Comparison of ENCODE assay signal across 9 mouse cellular contexts in the genomic region with DNA sequence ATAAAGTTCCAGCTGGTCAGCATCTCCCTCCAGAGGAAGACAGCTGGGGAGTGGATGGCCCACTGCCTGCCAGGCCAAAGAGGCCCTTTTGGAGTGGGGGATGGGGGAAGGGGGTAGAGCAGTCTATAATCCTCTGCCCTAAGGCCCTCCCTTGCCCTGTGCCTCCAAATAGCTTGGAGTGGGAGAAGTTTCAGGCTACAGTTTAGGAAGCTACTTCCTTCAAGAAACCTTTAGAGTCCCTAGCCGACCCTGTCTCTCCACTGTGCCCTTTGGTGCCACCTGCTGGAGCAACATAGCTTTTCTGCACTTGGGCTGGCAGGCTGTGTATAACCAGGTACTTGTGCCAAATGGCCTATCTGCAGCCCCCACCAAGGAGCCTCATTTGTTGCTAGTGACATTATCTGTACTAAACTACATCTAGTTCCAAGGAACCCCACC. TPM values are rescaled to one million over a fixed set of nuclear protein-coding genes. Genes with fewer than 3 reads are reported as not detected.
DNase-seq lines count a peak whose midpoint lies in the region; ATAC-seq and TF ChIP-seq lines count a peak whose summit lies in the region.
"Had no signal": no experiment of that assay in that cellular context is flagged by ENCODE, and none has a peak within 500 bp of the region (broad histone marks: within the 10 kb centered on the region; RNA-seq: fewer than 3 reads in every experiment).

No protein-coding gene starts in this region.

- H3ac ChIP-seq in C2C12 (ENCODE audit: control insufficient read depth, insufficient read length, low read depth) = no peak overlapping the region

- no peak for TF ChIP-seq EP300 in heart, adult 2 months (IDR thresholded peaks at IDR 0.05; ENCODE audit: insufficient read depth, low read depth, low read length)

- no peak overlapping the region for H3K4me3 ChIP-seq in C2C12 (ENCODE audit: insufficient read depth, poor library complexity, severe bottlenecking)
- H3K4me3 ChIP-seq in heart, adult 2 months = no peak overlapping the region
- no peak overlapping the region for H3K4me3 ChIP-seq in liver, embryonic 16.5 days (ENCODE audit: low read depth, low read length)
- H3K4me3 ChIP-seq in neural tube, embryonic 13.5 days = no peak overlapping the region

- peaks cover 13% of the 10 kb centered on the region for H3K36me3 ChIP-seq in C2C12 (ENCODE audit: control insufficient read depth, insufficient read depth)
- H3K36me3 ChIP-seq in heart, adult 2 months (ENCODE audit: control insufficient read depth, insufficient read depth, low read length) = peaks cover 7% of the 10 kb centered on the region
- peaks cover 14% of the 10 kb centered on the region for H3K36me3 ChIP-seq in liver, embryonic 16.5 days (ENCODE audit: control insufficient read depth, insufficient read depth)
- peaks cover 73% of the 10 kb centered on the region for H3K36me3 ChIP-seq in neural tube, embryonic 13.5 days

- peak; percentile 67 for TF ChIP-seq CTCF in C2C12 (IDR thresholded peaks at IDR 0.05; ENCODE audit: control insufficient read depth, insufficient read depth, insufficient read length)
- TF ChIP-seq CTCF in heart, adult 2 months (IDR thresholded peaks at IDR 0.05) = peak; percentile 87

- H3K9me3 ChIP-seq in liver, embryonic 16.5 days (replicated peaks; ENCODE audit: control insufficient read depth, low read length) = no peaks in the 10 kb centered on the region
- H3K9me3 ChIP-seq in neural tube, embryonic 13.5 days = no peaks in the 10 kb centered on the region

- no peaks in the 10 kb centered on the region for H3K79me3 ChIP-seq in C2C12 (ENCODE audit: low read depth)

- peak; percentile 61 for ATAC-seq in liver, embryonic 16.5 days (ENCODE audit: low read depth)
- peak; percentile 54; the same call in 1 of the 2 replicates for ATAC-seq in neural tube, embryonic 13.5 days (ENCODE audit: low read depth)

- peaks cover 9% of the 10 kb centered on the region for H3K4me1 ChIP-seq in heart, adult 2 months (ENCODE audit: control insufficient read depth, insufficient read depth, low read length)
- peaks cover 24% of the 10 kb centered on the region for H3K4me1 ChIP-seq in liver, embryonic 16.5 days (ENCODE audit: control insufficient read depth, low read depth, low read length)
- H3K4me1 ChIP-seq in neural tube, embryonic 13.5 days (replicated peaks) = peaks cover 16% of the 10 kb centered on the region; the same call in 1 of the 2 replicates

- WGBS in heart, adult 2 months = 0% methylated on average over 1 of the region's 1 CpGs
- 4% methylated on average over 1 of the region's 1 CpGs for WGBS in liver, embryonic 16.5 days (ENCODE audit: insufficient replicate concordance)
- 0% methylated on average over 1 of the region's 1 CpGs for WGBS in neural tube, embryonic 13.5 days

- no peak overlapping the region for H3K9ac ChIP-seq in heart, adult 2 months (ENCODE audit: low read depth, low read length)
- H3K9ac ChIP-seq in liver, embryonic 16.5 days (ENCODE audit: low read depth, low read length) = no peak overlapping the region
- no peak overlapping the region for H3K9ac ChIP-seq in neural tube, embryonic 13.5 days

- peak overlapping the region; percentile 26; the same call in 1 of the 2 replicates for H3K27ac ChIP-seq in heart, adult 2 months
- H3K27ac ChIP-seq in liver, embryonic 16.5 days (ENCODE audit: low read length) = peak overlapping the region; percentile 31; the same call in 1 of the 2 replicates
- H3K27ac ChIP-seq in neural tube, embryonic 13.5 days (replicated peaks) = no peak overlapping the region

- TF ChIP-seq POLR2A in heart, adult 2 months (IDR thresholded peaks at IDR 0.05; ENCODE audit: insufficient read depth, low read depth, low read length) = no peak

- H3K4me2 ChIP-seq in liver, embryonic 16.5 days (ENCODE audit: low read depth, low read length) = no peak overlapping the region
- no peak overlapping the region for H3K4me2 ChIP-seq in neural tube, embryonic 13.5 days

- no peaks in the 10 kb centered on the region for H3K79me2 ChIP-seq in C2C12 (ENCODE audit: control insufficient read depth, insufficient read depth)
- no peaks in the 10 kb centered on the region for H3K79me2 ChIP-seq in heart, adult 2 months (replicated peaks; ENCODE audit: control insufficient read depth, insufficient read depth, low read length)

- peak; percentile 28 for DNase-seq in WW6 (ENCODE audit: low read depth, low spot score)
- DNase-seq in embryo, embryonic 11 days = peak; percentile 84
- peak; percentile 72 to 83 for DNase-seq in heart, adult 2 months
- DNase-seq in kidney, adult 8-10 months = peak; percentile 48 to 76
- peak; percentile 79 for DNase-seq in thymus, postnatal 25 days

- intact Hi-C loops in heart, adult 2 months (cut with DNase I) = loop anchor here (1.0 to 2.0 kb wide), 3 partner anchors 17 to 51 kb away; no protein-coding TSS in a partner anchor

- H3K27me3 ChIP-seq in C2C12 (ENCODE audit: control insufficient read depth, insufficient read depth, insufficient read length) = no peaks in the 10 kb centered on the region
- H3K27me3 ChIP-seq in heart, adult 2 months (ENCODE audit: control insufficient read depth, insufficient read depth, low read length) = no peaks in the 10 kb centered on the region
- no peaks in the 10 kb centered on the region for H3K27me3 ChIP-seq in liver, embryonic 16.5 days (ENCODE audit: control insufficient read depth, insufficient read depth, low read depth, low read length)
- H3K27me3 ChIP-seq in neural tube, embryonic 13.5 days = no peaks in the 10 kb centered on the region

TF ChIP-seq in C2C12, 6 proteins besides CTCF, POLR2A, EP300 and RAD21:
- TF ChIP-seq USF1 (IDR thresholded peaks at IDR 0.05; ENCODE audit: low read depth) (no peak), MYOD1 (IDR thresholded peaks at IDR 0.05; ENCODE audit: control insufficient read depth, insufficient read length, low read depth) (no peak), MAX (IDR thresholded peaks at IDR 0.05) (no peak), FOSL1 (IDR thresholded peaks at IDR 0.05; ENCODE audit: insufficient read depth, low read length, poor library complexity, severe bottlenecking) (no peak), MYOG (IDR thresholded peaks at IDR 0.05; ENCODE audit: control insufficient read depth, extremely low read depth, insufficient read length) (no peak), CEBPB (IDR thresholded peaks at IDR 0.05; ENCODE audit: low read depth) (no peak)

RNA-seq across cellular contexts. Expression of gene Hsd11b2, which starts 15.4 kb away (rescaled TPM):
- 0.11 TPM for polyA plus RNA-seq in C2C12 (2012; fragmentation: generic; extraction: Trizol)
- total RNA-seq in heart, adult 2 months (2021) = under 1 TPM in 1 of 2 experiments, not detected in 1; 0.23 TPM
- 0.08 and 0.32 TPM in 2 replicates for polyA plus RNA-seq in heart, adult 2 months (2012; rRNA removed)
- 0.34 and 0.66 TPM in 2 replicates for polyA plus RNA-seq in liver, embryonic 16.5 days (2015; fragmentation: Nextera tagmentation; extraction: Ambion mirVana)
- 5.4 and 5.5 TPM in 2 replicates for polyA plus RNA-seq in neural tube, embryonic 13.5 days (2015; fragmentation: Nextera tagmentation; extraction: Ambion mirVana)
- total RNA-seq: layer of hippocampus, postnatal 36 days had no signal

RNA-seq across cellular contexts. Expression of gene Atp6v0d1, which starts 31.9 kb away (rescaled TPM):
- polyA plus RNA-seq in C2C12 (2012; fragmentation: generic; extraction: Trizol) = 95.1 TPM
- total RNA-seq in heart, adult 2 months (2021) = 10 to 100 TPM; 46.4 to 48.9 TPM
- polyA plus RNA-seq in heart, adult 2 months (2012; rRNA removed) = 61.7 and 69.0 TPM in 2 replicates
- polyA plus RNA-seq in liver, embryonic 16.5 days (2015; fragmentation: Nextera tagmentation; extraction: Ambion mirVana) = 51.0 and 54.0 TPM in 2 replicates
- polyA plus RNA-seq in neural tube, embryonic 13.5 days (2015; fragmentation: Nextera tagmentation; extraction: Ambion mirVana) = 195 and 211 TPM in 2 replicates

RNA-seq across cellular contexts. Expression of gene Zdhhc1, which starts 37.2 kb away (rescaled TPM):
- polyA plus RNA-seq in C2C12 (2012; fragmentation: generic; extraction: Trizol) = 8.8 TPM
- total RNA-seq in heart, adult 2 months (2021) = 10 to 100 TPM; 13.0 to 13.3 TPM
- polyA plus RNA-seq in heart, adult 2 months (2012; rRNA removed) = 37.5 and 40.5 TPM in 2 replicates
- polyA plus RNA-seq in liver, embryonic 16.5 days (2015; fragmentation: Nextera tagmentation; extraction: Ambion mirVana) = 1.6 and 2.2 TPM in 2 replicates
- 27.8 and 31.9 TPM in 2 replicates for polyA plus RNA-seq in neural tube, embryonic 13.5 days (2015; fragmentation: Nextera tagmentation; extraction: Ambion mirVana)

Comparison
In these comparisons a context has a peak if more than half of its experiments do, and no peak if none do; other contexts are left out.
1. DNase-seq: peak in every context shown above with its lines; median percentile 84 in embryo, embryonic 11 days; 79 in thymus, postnatal 25 days; 78 in heart, adult 2 months; 62 in kidney, adult 8-10 months; 28 in WW6.